Mouse (Mus musculus) hindbrain, embryonic 10.5 days (tissue): ENCODE results near the gene Fam171b. TPM values are rescaled to one million over a fixed set of nuclear protein-coding genes. Genes with fewer than 3 reads are reported as not detected.

Experiments used
- DNase-seq: peaks from one replicate; pipeline ENCODE4 v3.0.0-alpha.2; 2017; ENCODE audit warnings: low spot score
- H3K27ac ChIP-seq: fragments of 300-500 bp; sonication (generic); 2 replicates; pipeline ENCODE4 v1.5.1; 2016; ENCODE audit warnings: mild to moderate bottlenecking, moderate library complexity
- H3K27me3 ChIP-seq: fragments of 300-500 bp; sonication (generic); 2 replicates; pipeline ENCODE4 v1.6.1; 2016; ENCODE audit warnings: mild to moderate bottlenecking; ENCODE audit not compliant: poor library complexity, insufficient read depth, severe bottlenecking
- H3K36me3 ChIP-seq: fragments of 300-500 bp; sonication (generic); 2 replicates; pipeline ENCODE4 v1.6.1; 2016; ENCODE audit warnings: mild to moderate bottlenecking, moderate library complexity
- H3K4me1 ChIP-seq: fragments of 300-500 bp; sonication (generic); replicated peaks from 2 replicates; pipeline ENCODE4 v1.6.1; 2016; ENCODE audit warnings: mild to moderate bottlenecking
- H3K4me3 ChIP-seq: fragments of 300-500 bp; sonication (generic); 2 replicates; pipeline ENCODE4 v1.5.1; 2016; ENCODE audit warnings: mild to moderate bottlenecking, moderate library complexity
- H3K9me3 ChIP-seq: fragments of 300-500 bp; sonication (generic); 2 replicates; pipeline ENCODE4 v1.6.1; 2016; ENCODE audit warnings: mild to moderate bottlenecking, moderate library complexity
- WGBS: fragments of 180-500 bp; shearing (Covaris S2); methylation state at CpG from one replicate; pipeline ENCODE4 v1.1.7; 2016; 5-methylcytosine and 5-hydroxymethylcytosine counted together
- polyA plus RNA-seq: library from polyadenylated mRNA; unstranded; fragments of >200 nt; fragmentation: Nextera tagmentation; extraction: Ambion mirVana; gene quantifications from 2 replicates; pipeline ENCODE4 v1.2.1, GENCODE M21; 2016

Gene Fam171b
- polyA plus RNA-seq = 23.8 and 29.1 TPM in 2 replicates

DNA sequence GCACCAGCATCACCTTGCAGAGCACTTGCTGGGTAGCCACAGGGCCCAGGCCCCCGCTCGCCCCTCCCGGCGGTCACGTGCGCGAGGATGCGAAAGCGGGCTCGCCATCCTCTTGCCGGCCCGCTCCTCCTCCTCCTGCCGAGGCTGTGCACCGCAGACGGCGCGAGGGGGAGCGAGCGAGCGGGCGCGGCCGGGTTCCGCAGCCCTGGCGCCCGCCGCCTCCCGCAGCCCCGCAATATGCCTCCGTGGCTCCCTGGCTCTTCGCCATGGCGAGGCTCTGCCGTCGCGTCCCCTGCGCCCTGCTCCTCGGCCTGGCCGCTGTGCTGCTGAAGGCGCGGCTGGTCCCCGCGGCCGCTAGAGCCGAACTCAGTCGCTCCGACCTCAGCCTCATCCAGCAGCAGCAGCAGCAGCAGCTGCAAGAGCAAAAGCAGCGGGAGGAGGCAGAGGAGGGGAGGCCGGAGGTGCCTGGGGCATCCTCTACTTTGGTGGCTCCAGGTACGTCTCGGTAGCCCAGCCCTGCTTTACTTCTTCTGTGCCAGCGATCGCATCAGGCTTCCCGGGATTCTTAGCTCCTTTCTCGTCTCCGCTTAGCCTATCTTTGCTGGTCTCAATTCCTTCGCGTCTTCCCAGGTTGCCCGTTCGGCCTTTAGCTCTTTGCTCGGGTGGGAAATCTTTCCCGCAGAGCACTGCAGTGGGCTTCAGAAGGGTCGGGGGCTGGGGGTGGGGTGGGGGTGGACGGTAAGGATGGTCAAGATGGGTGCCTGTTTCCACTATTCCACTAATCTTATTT lies at the start of gene Fam171b:
TSS of gene Fam171b (plus strand) at position 154 of the 790 bp plus-strand sequence.
- peaks cover 16% of the 10 kb centered on the region for H3K4me1 ChIP-seq
- H3K27me3 ChIP-seq = no peaks in the 10 kb centered on the region
- H3K9me3 ChIP-seq = no peaks in the 10 kb centered on the region
- DNase-seq = peak; percentile 86
- WGBS = under 1% methylated on average over 60 of the region's 63 CpGs
- peak within 1 kb of the TSS; percentile 82 for H3K4me3 ChIP-seq
- H3K36me3 ChIP-seq = no peaks in the 10 kb centered on the region
- H3K27ac ChIP-seq = peak within 1 kb of the TSS; percentile 96

DNA sequence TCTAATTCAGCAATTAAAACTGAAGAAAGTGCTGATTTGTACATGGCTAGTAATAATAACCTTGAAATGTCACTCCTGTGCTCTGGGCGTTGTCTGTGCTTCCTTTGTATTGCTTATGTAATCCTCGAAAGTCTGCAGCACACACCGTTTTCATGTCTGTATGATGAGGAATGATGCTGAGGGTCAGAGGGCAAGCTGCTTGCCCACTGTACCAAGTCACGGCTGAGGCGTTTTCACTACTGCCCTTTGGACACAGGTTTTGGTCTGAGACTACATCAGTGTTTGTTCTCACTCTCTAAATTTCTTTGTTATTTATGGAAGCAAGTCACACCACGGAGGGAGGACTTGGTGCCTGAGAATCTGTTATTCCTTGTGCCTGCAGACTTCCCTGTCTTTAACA lies 46.4 kb upstream of the Fam171b start:
- 82% methylated on average over 6 of the region's 6 CpGs for WGBS
- H3K27me3 ChIP-seq = no peaks in the 10 kb centered on the region

DNA sequence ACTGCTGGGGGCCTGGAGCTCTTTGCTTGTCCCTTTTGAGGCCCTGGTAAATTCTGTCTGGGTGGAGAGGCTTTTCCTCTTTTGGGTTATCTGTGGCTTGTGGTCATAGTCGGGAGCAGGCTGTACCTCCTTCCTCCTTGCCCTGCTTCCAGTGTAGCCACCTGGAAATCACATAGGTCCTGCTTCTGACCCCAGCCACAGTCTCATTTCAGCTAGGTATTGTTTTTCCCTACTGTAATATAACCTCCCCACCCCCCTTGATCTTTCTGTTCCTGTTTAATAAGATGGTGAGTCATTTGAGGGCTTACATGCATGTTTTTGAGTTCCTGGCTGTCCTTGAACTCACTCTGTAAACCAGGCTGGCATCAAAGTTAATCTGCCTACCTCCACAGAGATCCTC lies 45.6 kb upstream of the Fam171b start:
- H3K9me3 ChIP-seq = no peaks in the 10 kb centered on the region
- peaks cover 27% of the 10 kb centered on the region for H3K36me3 ChIP-seq
- no peaks in the 10 kb centered on the region for H3K4me1 ChIP-seq
- DNase-seq = no peak
- no peaks in the 10 kb centered on the region for H3K27me3 ChIP-seq
- 95% methylated on average over 1 of the region's 1 CpGs for WGBS
- H3K27ac ChIP-seq = no peak overlapping the region
- no peak overlapping the region for H3K4me3 ChIP-seq

More for the DNA sequence above, 46.4 kb upstream of the Fam171b start:
- Histone ChIP-seq H3K27ac (no peak overlapping the region), H3K4me3 (no peak overlapping the region), H3K9me3 (no peaks in the 10 kb centered on the region), H3K4me1 (no peaks in the 10 kb centered on the region), H3K36me3 (peaks cover 26% of the 10 kb centered on the region)
- DNase-seq = no peak

GRCm38 (mm10) chr2:83768311-83769047 lies 44.0 kb upstream of the Fam171b start:
- no peak for DNase-seq
- 89% methylated on average over 4 of the region's 4 CpGs for WGBS
- peaks cover 37% of the 10 kb centered on the region for H3K36me3 ChIP-seq
- no peaks in the 10 kb centered on the region for H3K9me3 ChIP-seq
- no peaks in the 10 kb centered on the region for H3K27me3 ChIP-seq
- no peak overlapping the region for H3K4me3 ChIP-seq
- H3K4me1 ChIP-seq = no peaks in the 10 kb centered on the region
- H3K27ac ChIP-seq = no peak overlapping the region

DNA sequence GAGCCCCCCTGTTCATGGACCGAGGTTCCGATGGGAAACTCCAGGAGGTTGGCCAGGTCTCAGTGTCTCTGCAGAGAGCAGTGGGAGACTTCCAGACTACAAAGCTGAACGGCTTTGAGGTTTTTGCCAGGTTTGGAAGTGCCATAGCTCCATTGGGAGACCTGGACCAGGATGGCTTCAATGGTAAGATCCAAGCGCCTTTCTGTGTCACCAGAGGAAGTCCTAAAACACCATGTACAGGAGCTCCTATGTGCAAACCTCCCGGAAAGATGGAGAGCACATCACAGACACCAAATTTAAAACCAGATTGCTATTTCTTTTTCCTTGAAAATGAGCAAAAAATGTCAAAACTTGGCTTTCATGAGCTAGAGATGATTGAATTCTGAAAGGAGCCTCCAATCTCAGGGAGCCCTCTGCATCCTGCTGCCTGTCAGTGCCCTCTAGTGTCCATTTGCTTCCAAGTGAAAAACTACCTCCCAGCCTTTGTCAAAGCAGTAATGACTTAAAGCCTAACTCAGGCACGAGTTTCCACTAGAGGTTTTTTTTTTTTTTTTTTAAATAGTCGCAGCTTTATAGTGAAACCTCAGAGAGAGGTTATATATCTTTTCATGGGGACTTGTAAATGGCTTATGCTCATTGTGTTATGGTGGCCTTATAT lies 41.2 kb upstream of the Fam171b start:
- Histone ChIP-seq H3K4me1 (no peaks in the 10 kb centered on the region), H3K4me3 (no peak overlapping the region), H3K9me3 (no peaks in the 10 kb centered on the region), H3K27me3 (no peaks in the 10 kb centered on the region), H3K36me3 (peaks cover 56% of the 10 kb centered on the region), H3K27ac (no peak overlapping the region)
- DNase-seq = peak; percentile 42
- WGBS = 64% methylated on average over 7 of the region's 7 CpGs

- WGBS = 81% methylated on average over 20 of the region's 20 CpGs
- no peak overlapping the region for H3K4me3 ChIP-seq
- no peak overlapping the region for H3K27ac ChIP-seq
- no peaks in the 10 kb centered on the region for H3K4me1 ChIP-seq
- H3K9me3 ChIP-seq = no peaks in the 10 kb centered on the region
- DNase-seq = no peak
- H3K27me3 ChIP-seq = no peaks in the 10 kb centered on the region
- H3K36me3 ChIP-seq = peaks cover 56% of the 10 kb centered on the region
These were observed 20.9 kb upstream of the Fam171b start for GRCm38 (mm10) chr2:83791330-83792073.

DNA sequence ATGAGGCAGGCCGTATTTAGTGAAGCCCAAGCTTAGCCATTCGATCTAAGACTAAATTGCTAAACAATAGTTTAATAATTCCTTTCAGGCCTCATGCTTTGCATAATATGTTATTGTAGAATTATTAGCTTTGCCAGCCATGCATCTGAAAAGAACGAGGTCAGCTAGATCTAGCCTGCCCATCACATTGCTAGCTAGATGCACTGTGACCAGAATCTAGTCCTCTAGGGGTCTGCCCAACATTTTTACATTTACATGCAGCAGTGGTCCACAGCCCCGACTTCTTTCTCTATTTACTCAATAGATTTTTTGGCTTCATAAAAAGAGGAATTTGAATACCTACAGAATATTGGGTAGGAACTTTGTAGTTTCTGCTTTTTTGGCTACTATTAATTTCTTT lies 20.3 kb upstream of the Fam171b start:
- 83% methylated on average over 4 of the region's 4 CpGs for WGBS
- no peak for DNase-seq
- Histone ChIP-seq H3K27ac (no peak overlapping the region), H3K9me3 (no peaks in the 10 kb centered on the region), H3K4me3 (no peak overlapping the region), H3K27me3 (no peaks in the 10 kb centered on the region), H3K4me1 (no peaks in the 10 kb centered on the region), H3K36me3 (peaks cover 62% of the 10 kb centered on the region)

GRCm38 (mm10) chr2:83795766-83796165 lies 16.7 kb upstream of the Fam171b start:
- no peak overlapping the region for H3K27ac ChIP-seq
- H3K9me3 ChIP-seq = no peaks in the 10 kb centered on the region
- no peak overlapping the region for H3K4me3 ChIP-seq
- no peaks in the 10 kb centered on the region for H3K4me1 ChIP-seq
- no peak for DNase-seq
- no peaks in the 10 kb centered on the region for H3K27me3 ChIP-seq
- 88% methylated on average over 4 of the region's 4 CpGs for WGBS
- peaks cover 81% of the 10 kb centered on the region for H3K36me3 ChIP-seq

DNA sequence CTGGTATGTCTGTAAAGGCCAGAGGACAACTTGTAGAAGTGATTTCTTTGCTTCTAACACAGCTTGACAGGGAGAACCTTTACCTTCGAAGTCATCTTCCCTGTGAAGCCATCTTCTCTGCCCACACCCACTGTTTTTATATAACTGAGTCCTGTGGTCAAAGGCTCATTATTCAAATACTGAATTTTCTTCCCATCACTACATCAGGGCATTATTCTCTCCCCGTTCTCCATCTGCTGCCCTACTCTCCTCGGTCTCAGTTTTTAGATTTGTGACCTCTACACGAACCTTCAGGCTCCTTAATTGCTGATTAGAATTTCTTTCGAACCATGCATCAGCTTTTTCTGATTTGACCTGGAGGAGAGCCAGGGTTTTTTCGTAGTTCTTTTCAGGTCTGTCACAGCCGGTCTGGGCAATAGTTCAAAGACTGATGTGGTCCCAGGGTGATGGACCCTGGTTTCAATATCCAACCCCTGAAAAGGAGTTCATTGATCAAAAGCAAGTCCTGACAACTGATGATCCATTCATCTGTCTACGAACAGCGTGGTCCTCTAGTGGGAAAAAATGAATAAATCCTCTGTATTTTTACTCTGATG lies 14.4 kb upstream of the Fam171b start:
- WGBS = 78% methylated on average over 9 of the region's 9 CpGs
- DNase-seq = no peak
- Histone ChIP-seq H3K27ac (no peak overlapping the region), H3K9me3 (no peaks in the 10 kb centered on the region), H3K4me3 (no peak overlapping the region), H3K4me1 (no peaks in the 10 kb centered on the region), H3K27me3 (no peaks in the 10 kb centered on the region), H3K36me3 (peaks cover 85% of the 10 kb centered on the region)

GRCm38 (mm10) chr2:83813273-83813892 lies 947 bp downstream of the Fam171b start:
- Histone ChIP-seq H3K27me3 (no peaks in the 10 kb centered on the region), H3K4me1 (peaks cover 16% of the 10 kb centered on the region), H3K4me3 (peak overlapping the region; percentile 82), H3K36me3 (no peaks in the 10 kb centered on the region), H3K9me3 (no peaks in the 10 kb centered on the region), H3K27ac (peak overlapping the region; percentile 96)
- no peak for DNase-seq
- WGBS = 19% methylated on average over 10 of the region's 10 CpGs

GRCm38 (mm10) chr2:83814009-83814408 lies 1.6 kb downstream of the Fam171b start:
- Histone ChIP-seq H3K4me3 (peak overlapping the region; percentile 82), H3K4me1 (peaks cover 16% of the 10 kb centered on the region), H3K9me3 (no peaks in the 10 kb centered on the region), H3K27ac (0 out of 2 replicates have a peak overlapping the region, but pooled peaks have one; percentile 96), H3K36me3 (no peaks in the 10 kb centered on the region), H3K27me3 (no peaks in the 10 kb centered on the region)
- 72% methylated on average over 6 of the region's 6 CpGs for WGBS
- no peak for DNase-seq

- H3K27ac ChIP-seq = no peak overlapping the region
- no peak for DNase-seq
- no peaks in the 10 kb centered on the region for H3K27me3 ChIP-seq
- H3K9me3 ChIP-seq = no peaks in the 10 kb centered on the region
- H3K36me3 ChIP-seq = no peaks in the 10 kb centered on the region
- 75% methylated on average over 6 of the region's 6 CpGs for WGBS
- H3K4me3 ChIP-seq = no peak overlapping the region
- peaks cover 16% of the 10 kb centered on the region for H3K4me1 ChIP-seq
These were observed 3.7 kb downstream of the Fam171b start for GRCm38 (mm10) chr2:83816147-83816546.
